Mouse (Mus musculus): Measurements from ENCODE around the gene Plbd1. TPM values are rescaled to one million over a fixed set of nuclear protein-coding genes. Genes with fewer than 3 reads are reported as not detected.

Gene Plbd1
- total RNA-seq, 2 experiments from 2014 or later: 13.0 to 28.1 TPM

- no peak for TF ChIP-seq CTCF (IDR thresholded peaks at IDR 0.05)
- Histone ChIP-seq H3K4me3 (no peak overlapping the region), H3K27ac (no peak overlapping the region)
- DNase-seq: no peak
- intact Hi-C loops (cut with DNase I): no loop called here
These were observed 7.5 kb upstream of the Plbd1 start for GRCm38 (mm10) chr6:136669274-136669673.

- DNase-seq: no peak
- no peak for TF ChIP-seq CTCF (IDR thresholded peaks at IDR 0.05)
- Histone ChIP-seq H3K27ac (no peak overlapping the region), H3K4me3 (no peak overlapping the region)
- intact Hi-C loops (cut with DNase I): no loop called here
These were observed 6.7 kb upstream of the Plbd1 start for GRCm38 (mm10) chr6:136668266-136668986.

- no peak for TF ChIP-seq CTCF (IDR thresholded peaks at IDR 0.05)
- Histone ChIP-seq H3K27ac (peak overlapping the region; percentile 83), H3K4me3 (peak overlapping the region; percentile 72)
- DNase-seq: no peak
- intact Hi-C loops (cut with DNase I): no loop called here
These were observed 335 bp upstream of the Plbd1 start for GRCm38 (mm10) chr6:136662063-136662462.

- intact Hi-C loops (cut with DNase I): no loop called here
- TF ChIP-seq CTCF (IDR thresholded peaks at IDR 0.05): no peak
- no peak for DNase-seq
- Histone ChIP-seq H3K4me3 (peak overlapping the region; percentile 72), H3K27ac (peak overlapping the region; percentile 83)
These were observed 660 bp downstream of the Plbd1 start for GRCm38 (mm10) chr6:136660831-136661705.

- TF ChIP-seq CTCF (IDR thresholded peaks at IDR 0.05): no peak
- intact Hi-C loops (cut with DNase I): no loop called here
- DNase-seq: no peak
- no peak overlapping the region for H3K27ac ChIP-seq
- H3K4me3 ChIP-seq: no peak overlapping the region
These were observed 2.5 kb downstream of the Plbd1 start for GRCm38 (mm10) chr6:136659226-136659625.

- intact Hi-C loops (cut with DNase I): no loop called here
- no peak for TF ChIP-seq CTCF (IDR thresholded peaks at IDR 0.05)
- no peak for DNase-seq
- Histone ChIP-seq H3K27ac (no peak overlapping the region), H3K4me3 (no peak overlapping the region)
These were observed 3.4 kb downstream of the Plbd1 start for GRCm38 (mm10) chr6:136658303-136658702.

- intact Hi-C loops (cut with DNase I): no loop called here
- no peak for DNase-seq
- Histone ChIP-seq H3K27ac (no peak overlapping the region), H3K4me3 (0 out of 2 replicates have a peak overlapping the region, but pooled peaks have one; percentile 19)
- TF ChIP-seq CTCF (IDR thresholded peaks at IDR 0.05): no peak
These were observed 5.9 kb downstream of the Plbd1 start for GRCm38 (mm10) chr6:136655786-136656185.

GRCm38 (mm10) chr6:136654470-136654869 lies 7.3 kb downstream of the Plbd1 start:
- H3K4me3 ChIP-seq: no peak overlapping the region
- intact Hi-C loops (cut with DNase I): no loop called here
- no peak for TF ChIP-seq CTCF (IDR thresholded peaks at IDR 0.05)
- DNase-seq: no peak
- no peak overlapping the region for H3K27ac ChIP-seq

- DNase-seq: no peak
- Histone ChIP-seq H3K27ac (no peak overlapping the region), H3K4me3 (no peak overlapping the region)
- intact Hi-C loops (cut with DNase I): no loop called here
- no peak for TF ChIP-seq CTCF (IDR thresholded peaks at IDR 0.05)
These were observed 8.4 kb downstream of the Plbd1 start for GRCm38 (mm10) chr6:136653331-136653730.

- DNase-seq: no peak
- H3K27ac ChIP-seq: no peak overlapping the region
- intact Hi-C loops (cut with DNase I): no loop called here
- TF ChIP-seq CTCF (IDR thresholded peaks at IDR 0.05): no peak
- H3K4me3 ChIP-seq: no peak overlapping the region
These were observed 11.1 kb downstream of the Plbd1 start for GRCm38 (mm10) chr6:136650664-136651063.

GRCm38 (mm10) chr6:136647455-136647861 lies 14.3 kb downstream of the Plbd1 start:
- TF ChIP-seq CTCF (IDR thresholded peaks at IDR 0.05): no peak
- Histone ChIP-seq H3K27ac (no peak overlapping the region), H3K4me3 (no peak overlapping the region)
- no peak for DNase-seq
- intact Hi-C loops (cut with DNase I): no loop called here

GRCm38 (mm10) chr6:136646207-136646606 lies 15.5 kb downstream of the Plbd1 start:
- no peak for TF ChIP-seq CTCF (IDR thresholded peaks at IDR 0.05)
- H3K4me3 ChIP-seq: no peak overlapping the region
- H3K27ac ChIP-seq: no peak overlapping the region
- no peak for DNase-seq
- intact Hi-C loops (cut with DNase I): no loop called here

- Histone ChIP-seq H3K27ac (no peak overlapping the region), H3K4me3 (no peak overlapping the region)
- intact Hi-C loops (cut with DNase I): no loop called here
- TF ChIP-seq CTCF (IDR thresholded peaks at IDR 0.05): no peak
- no peak for DNase-seq
These were observed 16.0 kb downstream of the Plbd1 start for GRCm38 (mm10) chr6:136645754-136646153.

Measured in gastrocnemius, adult 2 months (tissue).